ENCODE assay signal across 8 mouse cellular contexts in genomic region chr5:146793630-146794083, GRCm38 (mm10). TPM values are rescaled to one million over a fixed set of nuclear protein-coding genes. Genes with fewer than 3 reads are reported as not detected.
DNase-seq lines count a peak whose midpoint lies in the region; ATAC-seq lines count a peak whose summit lies in the region.

No protein-coding gene starts in this region.

- no peaks in the 10 kb centered on the region for H3K27me3 ChIP-seq in kidney, embryonic 15.5 days
- H3K27me3 ChIP-seq in hindbrain, embryonic 14.5 days (ENCODE audit: control insufficient read depth, insufficient read depth, low read length) = no peaks in the 10 kb centered on the region
- no peaks in the 10 kb centered on the region for H3K27me3 ChIP-seq in midbrain, embryonic 15.5 days (replicated peaks)

- H3K9me3 ChIP-seq in kidney, embryonic 15.5 days (replicated peaks) = no peaks in the 10 kb centered on the region
- no peaks in the 10 kb centered on the region for H3K9me3 ChIP-seq in hindbrain, embryonic 14.5 days (ENCODE audit: control insufficient read depth, low read length)
- no peaks in the 10 kb centered on the region for H3K9me3 ChIP-seq in midbrain, embryonic 15.5 days

- H3K27ac ChIP-seq in kidney, embryonic 15.5 days = peak overlapping the region; percentile 90
- H3K27ac ChIP-seq in hindbrain, embryonic 14.5 days = peak overlapping the region; percentile 89; the same call in 1 of the 2 replicates
- H3K27ac ChIP-seq in midbrain, embryonic 15.5 days = peak overlapping the region; percentile 82; the same call in 1 of the 2 replicates

- WGBS in kidney, embryonic 15.5 days = 2% methylated on average over 18 of the region's 18 CpGs
- 5% methylated on average over 18 of the region's 18 CpGs for WGBS in hindbrain, embryonic 14.5 days
- WGBS in midbrain, embryonic 15.5 days = 6% methylated on average over 18 of the region's 18 CpGs

- no peaks in the 10 kb centered on the region for H3K36me3 ChIP-seq in kidney, embryonic 15.5 days
- H3K36me3 ChIP-seq in hindbrain, embryonic 14.5 days (replicated peaks; ENCODE audit: control insufficient read depth, insufficient read depth) = no peaks in the 10 kb centered on the region
- no peaks in the 10 kb centered on the region for H3K36me3 ChIP-seq in midbrain, embryonic 15.5 days (replicated peaks)

- peaks cover 59% of the 10 kb centered on the region for H3K4me1 ChIP-seq in kidney, embryonic 15.5 days
- H3K4me1 ChIP-seq in hindbrain, embryonic 14.5 days (replicated peaks; ENCODE audit: control insufficient read depth, insufficient read depth, low read length) = peaks cover 28% of the 10 kb centered on the region
- peaks cover 44% of the 10 kb centered on the region for H3K4me1 ChIP-seq in midbrain, embryonic 15.5 days

- peak overlapping the region; percentile 94 for H3K9ac ChIP-seq in kidney, embryonic 15.5 days
- peak overlapping the region; percentile 94 for H3K9ac ChIP-seq in hindbrain, embryonic 14.5 days
- peak overlapping the region; percentile 93 for H3K9ac ChIP-seq in midbrain, embryonic 15.5 days

- no peak for ATAC-seq in kidney, embryonic 15.5 days (replicated peaks; ENCODE audit: low FRiP score)
- ATAC-seq in hindbrain, embryonic 14.5 days (ENCODE audit: low FRiP score) = no peak
- no peak for ATAC-seq in midbrain, embryonic 15.5 days (replicated peaks)

- no peak for DNase-seq in kidney, adult 11 months
- peak; percentile 29 for DNase-seq in NIH3T3 (ENCODE audit: low read depth)
- no peak for DNase-seq in hindbrain, embryonic 14.5 days (ENCODE audit: low spot score)
- DNase-seq in retina, embryonic 14.5 days (ENCODE audit: low spot score) = no peak
- DNase-seq in adrenal gland, adult 8-10 months = no peak
- no peak for DNase-seq in kidney, adult 8-10 months

- peak overlapping the region; percentile 65 for H3K4me2 ChIP-seq in kidney, embryonic 15.5 days
- peak overlapping the region; percentile 66 for H3K4me2 ChIP-seq in hindbrain, embryonic 14.5 days (replicated peaks)
- H3K4me2 ChIP-seq in midbrain, embryonic 15.5 days = peak overlapping the region; percentile 81

- peak overlapping the region; percentile 98 for H3K4me3 ChIP-seq in kidney, embryonic 15.5 days (replicated peaks)
- H3K4me3 ChIP-seq in hindbrain, embryonic 14.5 days (replicated peaks; ENCODE audit: low read length) = peak overlapping the region; percentile 96
- peak overlapping the region; percentile 83 for H3K4me3 ChIP-seq in midbrain, embryonic 15.5 days

RNA-seq across cellular contexts. Expression of gene Usp12, which starts 1.1 kb away (rescaled TPM):
- polyA plus RNA-seq in kidney, embryonic 15.5 days (2015; fragmentation: Nextera tagmentation; extraction: Ambion mirVana) = 21.2 and 21.7 TPM in 2 replicates
- polyA plus RNA-seq in hindbrain, embryonic 14.5 days (2014; fragmentation: Nextera tagmentation; extraction: Ambion mirVana) = 12.1 and 13.8 TPM in 2 replicates
- 16.4 and 16.7 TPM in 2 replicates for polyA plus RNA-seq in midbrain, embryonic 15.5 days (2015; fragmentation: Nextera tagmentation; extraction: Ambion mirVana)
- total RNA-seq in adrenal gland, adult 8-10 months (2022) = 10 to 100 TPM; 24.9 to 38.1 (median 31.0) TPM

RNA-seq across cellular contexts. Expression of gene Rpl21, which starts 39.0 kb away (rescaled TPM):
- polyA plus RNA-seq in kidney, embryonic 15.5 days (2015; fragmentation: Nextera tagmentation; extraction: Ambion mirVana) = 549 and 599 TPM in 2 replicates
- 361 and 419 TPM in 2 replicates for polyA plus RNA-seq in hindbrain, embryonic 14.5 days (2014; fragmentation: Nextera tagmentation; extraction: Ambion mirVana)
- 286 and 302 TPM in 2 replicates for polyA plus RNA-seq in midbrain, embryonic 15.5 days (2015; fragmentation: Nextera tagmentation; extraction: Ambion mirVana)
- total RNA-seq in adrenal gland, adult 8-10 months (2022) = 100 to 1,000 TPM; 199 to 341 (median 261) TPM

RNA-seq across cellular contexts. Expression of gene Rasl11a, which starts 51.2 kb away (rescaled TPM):
- polyA plus RNA-seq in kidney, embryonic 15.5 days (2015; fragmentation: Nextera tagmentation; extraction: Ambion mirVana) = 78.6 and 87.4 TPM in 2 replicates
- 7.6 and 8.0 TPM in 2 replicates for polyA plus RNA-seq in hindbrain, embryonic 14.5 days (2014; fragmentation: Nextera tagmentation; extraction: Ambion mirVana)
- 7.4 and 9.2 TPM in 2 replicates for polyA plus RNA-seq in midbrain, embryonic 15.5 days (2015; fragmentation: Nextera tagmentation; extraction: Ambion mirVana)
- 1 to 10 TPM; 5.2 to 9.0 (median 7.7) TPM for total RNA-seq in adrenal gland, adult 8-10 months (2022)
